Mouse (Mus musculus) heart, embryonic 10.5 days (tissue): ENCODE data around the gene Vti1a. TPM values are rescaled to one million over a fixed set of nuclear protein-coding genes. Genes with fewer than 3 reads are reported as not detected.

Experiments
- DNase-seq: peaks from one replicate; pipeline ENCODE4 v3.0.0-alpha.2; 2017; ENCODE audit warnings: low spot score
- H3K27ac ChIP-seq: fragments of 300-500 bp; sonication (generic); 2 replicates; pipeline ENCODE4 v1.5.1; 2016; ENCODE audit warnings: mild to moderate bottlenecking
- H3K27me3 ChIP-seq: fragments of 300-500 bp; sonication (generic); 2 replicates; pipeline ENCODE4 v1.6.1; 2016; ENCODE audit warnings: mild to moderate bottlenecking; ENCODE audit not compliant: poor library complexity, insufficient read depth, severe bottlenecking
- H3K36me3 ChIP-seq: fragments of 300-500 bp; sonication (generic); 2 replicates; pipeline ENCODE4 v1.6.1; 2016; ENCODE audit warnings: mild to moderate bottlenecking, moderate library complexity
- H3K4me1 ChIP-seq: fragments of 300-500 bp; sonication (generic); 2 replicates; pipeline ENCODE4 v1.6.1; 2016; ENCODE audit warnings: mild to moderate bottlenecking
- H3K4me3 ChIP-seq: fragments of 300-500 bp; sonication (generic); 2 replicates; pipeline ENCODE4 v1.5.1; 2016; ENCODE audit warnings: mild to moderate bottlenecking, moderate library complexity
- H3K9me3 ChIP-seq: fragments of 300-500 bp; sonication (generic); 2 replicates; pipeline ENCODE4 v1.6.1; 2016; ENCODE audit warnings: mild to moderate bottlenecking, moderate library complexity
- WGBS: fragments of 180-500 bp; shearing (Covaris S2); methylation state at CpG from one replicate; pipeline ENCODE4 v1.1.7; 2016; 5-methylcytosine and 5-hydroxymethylcytosine counted together
- polyA plus RNA-seq: library from polyadenylated mRNA; unstranded; fragments of >200 nt; fragmentation: Nextera tagmentation; extraction: Ambion mirVana; gene quantifications from 2 replicates; pipeline ENCODE4 v1.2.1, GENCODE M21; 2016

The Vti1a gene
- polyA plus RNA-seq, 1 experiment from 2014 or later: 26.5 TPM

DNA sequence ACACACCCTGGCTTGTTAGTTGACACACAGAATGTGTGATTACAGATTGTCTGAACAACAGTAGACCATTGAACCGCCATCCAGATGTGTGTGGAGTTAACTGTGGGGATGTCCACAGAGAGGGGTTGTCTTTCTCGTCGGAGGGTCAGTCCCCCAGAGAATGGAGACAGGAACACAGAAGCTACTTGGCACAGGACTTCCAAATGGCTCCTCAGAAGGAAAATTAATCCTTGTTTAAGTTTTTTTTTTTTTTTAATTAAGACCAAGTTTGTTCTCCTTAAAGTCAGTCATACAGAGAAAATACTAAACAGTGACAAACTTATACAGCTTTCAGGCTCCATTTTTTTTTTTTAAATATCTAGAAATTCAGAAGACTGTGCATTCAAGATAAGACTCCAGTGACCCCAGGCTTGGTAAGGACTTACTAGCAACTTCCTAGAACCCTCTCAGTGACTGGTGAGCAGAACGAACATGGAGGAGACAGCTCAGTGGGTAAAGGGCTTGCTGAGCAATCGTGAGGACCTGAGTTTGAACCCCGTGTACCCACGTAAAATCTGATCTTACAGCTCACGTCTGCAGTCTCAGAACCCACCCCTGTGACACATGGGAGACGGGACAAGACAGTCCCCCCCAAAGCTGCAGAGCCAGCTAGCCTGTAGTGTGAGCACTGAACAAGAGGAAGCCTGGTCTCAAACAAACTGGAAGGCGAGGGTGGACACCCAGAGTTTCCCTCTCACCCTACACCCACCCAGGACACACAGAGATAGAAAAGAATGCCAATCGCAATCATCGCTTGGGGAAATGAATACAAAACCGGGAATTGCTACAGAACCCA is 248.2 kb downstream of the Vti1a start:
- Histone ChIP-seq H3K4me1 (peaks cover 79% of the 10 kb centered on the region), H3K27ac (peak overlapping the region; percentile 69; the same call in 1 of the 2 replicates), H3K4me3 (no peak overlapping the region), H3K36me3 (no peaks in the 10 kb centered on the region), H3K9me3 (no peaks in the 10 kb centered on the region), H3K27me3 (peaks cover 13% of the 10 kb centered on the region; the same call in 1 of the 2 replicates)
- DNase-seq: no peak
- 85% methylated on average over 13 of the region's 13 CpGs for WGBS

DNA sequence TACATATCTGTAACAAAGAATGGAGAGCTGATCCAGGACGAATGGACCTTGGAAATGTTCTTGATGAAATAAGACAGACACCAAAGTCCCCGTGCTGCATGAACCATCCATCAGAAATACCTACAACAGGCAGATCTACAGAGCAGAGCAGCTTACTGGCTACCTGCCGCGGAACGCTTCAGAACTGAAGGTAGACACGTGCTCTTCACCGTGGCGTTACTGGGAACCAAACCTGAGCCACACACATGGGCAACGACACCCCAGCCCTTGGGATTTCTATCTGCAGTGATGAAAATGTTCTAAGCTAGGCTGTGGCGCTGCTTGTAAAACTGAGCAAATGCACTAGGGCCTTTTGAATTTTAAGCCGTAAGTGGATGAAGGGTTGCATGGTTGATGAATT is 249.0 kb downstream of the Vti1a start:
- DNase-seq: no peak
- Histone ChIP-seq H3K27me3 (peaks cover 9% of the 10 kb centered on the region; the same call in 1 of the 2 replicates), H3K27ac (no peak overlapping the region), H3K4me1 (peaks cover 82% of the 10 kb centered on the region), H3K4me3 (no peak overlapping the region), H3K9me3 (no peaks in the 10 kb centered on the region), H3K36me3 (no peaks in the 10 kb centered on the region)
- 81% methylated on average over 11 of the region's 11 CpGs for WGBS

DNA sequence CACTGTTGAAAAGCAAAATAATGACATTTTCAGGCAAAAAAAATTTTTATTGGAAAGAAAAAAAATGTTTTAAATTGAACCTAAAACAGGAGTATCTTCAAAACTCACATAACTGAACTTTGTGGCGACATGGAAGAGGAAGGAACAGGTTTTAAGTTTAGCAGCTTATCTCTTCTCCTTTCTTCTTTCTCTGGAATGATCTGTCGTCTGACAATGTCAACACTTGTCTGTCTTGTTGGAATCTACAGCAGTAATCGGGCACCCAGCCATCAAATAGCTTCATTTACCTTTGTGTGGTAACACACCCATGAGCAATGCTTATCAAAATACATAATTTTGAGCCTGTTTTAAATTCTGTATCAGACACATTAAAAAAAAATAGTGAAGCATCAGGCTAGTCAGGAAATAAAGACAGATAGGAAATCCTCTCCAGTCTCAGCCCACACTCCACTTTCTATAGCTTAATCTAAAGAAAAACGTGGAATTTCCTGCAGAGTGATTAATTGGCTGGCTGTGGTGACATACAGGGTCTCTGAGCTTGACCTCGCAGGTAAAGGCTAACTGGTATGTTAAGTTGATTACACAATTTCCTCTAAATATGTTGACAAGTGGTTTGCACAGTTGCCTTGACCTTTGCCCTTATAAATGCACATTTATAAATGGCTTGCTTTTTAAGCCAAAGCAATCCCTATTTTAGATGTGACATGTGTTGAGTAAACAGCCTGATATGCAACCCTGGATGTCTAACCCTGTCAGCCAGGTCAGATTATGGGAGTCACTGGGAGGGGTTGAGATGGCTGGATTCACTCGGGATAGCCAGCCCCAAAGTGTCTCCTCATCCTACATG is 249.7 kb downstream of the Vti1a start:
- 16% methylated on average over 6 of the region's 6 CpGs for WGBS

DNA sequence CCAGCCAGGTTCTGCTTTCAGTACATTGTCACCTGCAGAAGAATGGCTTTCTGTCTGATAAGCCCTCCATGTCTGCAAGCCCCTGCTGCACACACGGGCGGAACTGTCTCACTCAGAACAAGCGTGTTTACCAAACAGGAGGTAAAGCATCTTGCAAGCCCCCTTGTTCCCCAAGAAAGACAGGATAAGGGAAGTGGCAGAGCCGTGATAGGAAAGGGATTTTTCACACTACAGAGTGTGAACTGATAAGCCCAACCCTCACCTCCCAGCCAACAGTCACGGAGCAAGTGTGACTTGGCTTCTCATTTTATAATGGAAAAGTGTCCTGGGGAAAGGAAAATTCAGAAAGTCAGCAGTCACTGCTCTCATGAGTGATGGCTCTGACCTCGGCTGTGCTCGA is 253.0 kb downstream of the Vti1a start:
- Histone ChIP-seq H3K4me3 (no peak overlapping the region), H3K27ac (peak overlapping the region; percentile 32; the same call in 1 of the 2 replicates), H3K36me3 (no peaks in the 10 kb centered on the region), H3K27me3 (peaks cover 9% of the 10 kb centered on the region; the same call in 1 of the 2 replicates), H3K4me1 (peaks cover 84% of the 10 kb centered on the region), H3K9me3 (no peaks in the 10 kb centered on the region)
- DNase-seq: no peak
- WGBS: 19% methylated on average over 7 of the region's 7 CpGs

More for the DNA sequence above, 249.7 kb downstream of the Vti1a start:
- Histone ChIP-seq H3K4me3 (no peak overlapping the region), H3K27ac (no peak overlapping the region), H3K36me3 (no peaks in the 10 kb centered on the region), H3K27me3 (peaks cover 9% of the 10 kb centered on the region; the same call in 1 of the 2 replicates), H3K4me1 (peaks cover 89% of the 10 kb centered on the region), H3K9me3 (no peaks in the 10 kb centered on the region)
- no peak for DNase-seq

DNA sequence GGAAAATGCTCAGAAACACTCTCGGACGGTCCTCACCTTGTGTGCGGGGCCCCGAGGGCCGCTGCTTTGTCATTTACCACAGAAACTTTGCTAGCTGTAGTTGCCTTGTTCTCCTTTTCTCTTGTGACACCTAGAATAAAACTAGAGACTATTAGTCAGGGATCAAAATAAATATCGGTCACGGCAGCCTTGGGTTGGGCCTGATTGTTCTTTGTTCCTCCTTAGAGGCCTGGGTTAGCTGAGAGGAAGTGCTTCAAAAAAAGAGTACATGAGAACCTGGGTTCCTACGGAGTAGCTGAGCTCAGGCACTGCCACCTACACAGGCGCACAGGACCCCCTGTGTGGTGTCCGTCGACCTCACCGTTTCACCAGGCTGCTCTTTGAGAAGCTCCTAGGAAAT is 253.8 kb downstream of the Vti1a start:
- H3K27ac ChIP-seq: peak overlapping the region; percentile 18
- H3K4me1 ChIP-seq: peaks cover 78% of the 10 kb centered on the region
- WGBS: 82% methylated on average over 12 of the region's 12 CpGs

DNA sequence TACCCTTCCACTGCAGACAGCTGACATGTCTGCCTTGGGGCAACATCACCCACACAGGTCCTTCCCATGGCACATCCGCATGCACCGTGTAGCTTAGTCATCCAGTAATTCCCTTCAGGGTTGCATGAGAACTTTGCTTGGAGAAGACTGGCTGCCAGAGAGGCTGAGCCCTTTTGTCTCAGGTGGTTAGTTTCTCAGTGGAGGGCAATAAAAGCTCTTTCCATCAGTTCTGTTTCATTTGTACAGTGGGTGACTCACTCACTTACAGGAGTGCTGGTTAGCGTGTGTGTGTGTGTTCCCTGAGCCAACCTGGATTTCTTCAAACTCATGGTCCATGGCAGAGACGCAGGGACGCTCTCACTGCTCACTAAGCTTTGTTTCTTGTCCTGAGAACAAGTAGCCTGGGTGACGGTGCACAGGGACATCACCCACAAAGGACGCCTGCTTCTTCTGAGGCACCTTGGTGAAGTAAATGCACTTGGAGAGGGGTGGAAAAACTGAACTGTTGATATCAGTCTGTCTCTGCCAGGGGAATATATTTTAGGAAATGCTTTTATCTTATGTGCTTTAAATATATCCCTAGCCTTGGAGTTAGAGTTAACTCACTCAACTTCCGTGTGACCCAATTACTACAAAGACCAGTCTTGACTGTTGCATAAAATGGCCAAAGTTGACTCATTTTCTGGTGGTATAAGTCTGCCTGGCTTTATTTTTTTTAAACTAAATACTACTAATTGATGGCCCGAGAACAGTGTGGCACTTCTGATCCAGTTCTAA is 254.6 kb downstream of the Vti1a start:
- WGBS: 67% methylated on average over 9 of the region's 9 CpGs
- Histone ChIP-seq H3K27ac (peak overlapping the region; percentile 37; the same call in 1 of the 2 replicates), H3K4me3 (no peak overlapping the region), H3K9me3 (no peaks in the 10 kb centered on the region), H3K27me3 (peaks cover 7% of the 10 kb centered on the region; the same call in 1 of the 2 replicates), H3K4me1 (peaks cover 70% of the 10 kb centered on the region), H3K36me3 (no peaks in the 10 kb centered on the region)
- DNase-seq: no peak

More for the DNA sequence above, 253.8 kb downstream of the Vti1a start:
- no peaks in the 10 kb centered on the region for H3K36me3 ChIP-seq
- H3K27me3 ChIP-seq: peaks cover 7% of the 10 kb centered on the region; the same call in 1 of the 2 replicates
- no peak for DNase-seq
- H3K9me3 ChIP-seq: no peaks in the 10 kb centered on the region
- H3K4me3 ChIP-seq: no peak overlapping the region

DNA sequence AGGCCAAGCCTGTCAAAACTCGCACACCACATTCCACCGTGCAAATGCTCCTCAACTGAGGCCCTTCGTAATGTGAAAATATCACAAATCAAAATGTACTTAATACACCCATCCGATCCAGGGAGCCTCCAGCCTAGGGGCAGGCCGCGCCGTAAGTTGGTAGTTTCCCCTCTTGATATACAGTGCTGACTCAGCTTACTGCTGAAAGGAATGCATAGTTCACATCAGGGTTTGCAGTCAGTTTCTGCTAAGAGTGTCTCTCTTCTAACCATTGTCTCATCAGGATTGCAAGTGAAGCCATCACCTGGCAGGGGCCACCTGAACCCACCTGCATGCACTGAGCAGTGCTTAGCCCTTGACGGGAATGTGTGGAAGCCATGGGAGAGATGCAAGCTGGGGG is 255.4 kb downstream of the Vti1a start:
- DNase-seq: no peak
- Histone ChIP-seq H3K36me3 (no peaks in the 10 kb centered on the region), H3K27ac (peak overlapping the region; percentile 44; the same call in 1 of the 2 replicates), H3K9me3 (no peaks in the 10 kb centered on the region), H3K4me1 (peaks cover 62% of the 10 kb centered on the region), H3K27me3 (peaks cover 7% of the 10 kb centered on the region; the same call in 1 of the 2 replicates), H3K4me3 (no peak overlapping the region)
- 88% methylated on average over 8 of the region's 8 CpGs for WGBS

DNA sequence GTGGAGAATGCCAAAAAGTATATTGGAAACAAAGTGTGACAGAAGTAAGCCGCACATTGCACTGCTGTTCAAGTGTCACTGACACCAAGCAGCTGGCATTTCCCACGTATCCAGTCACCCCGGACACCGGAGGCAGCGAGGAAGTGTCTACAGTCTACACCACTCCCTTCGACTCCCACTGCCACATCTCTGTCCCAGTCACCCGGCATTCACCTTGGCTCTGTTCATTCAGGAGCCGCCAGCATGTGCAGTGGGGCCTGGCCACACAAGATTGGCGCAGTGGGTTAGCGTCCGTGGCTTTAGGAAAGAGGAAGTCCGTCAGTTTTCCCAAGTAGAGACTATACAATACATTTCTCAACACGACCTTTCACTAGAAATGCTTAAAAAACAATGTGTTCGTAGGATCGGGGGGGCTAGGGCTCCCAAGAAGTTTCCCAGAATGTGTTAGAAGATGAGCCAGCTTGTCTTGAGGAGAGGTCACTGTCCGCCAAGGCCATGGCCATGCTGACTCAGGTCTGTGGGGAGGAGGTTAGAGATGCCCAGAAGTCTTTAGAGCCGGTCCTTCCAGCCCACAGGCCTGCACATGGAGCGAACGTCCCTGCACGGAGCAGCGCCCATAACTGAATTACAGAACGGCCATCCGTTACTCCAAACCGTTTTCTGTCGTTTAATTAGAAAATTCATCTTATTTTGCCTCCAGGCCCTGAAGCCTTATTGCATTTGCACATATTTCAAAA is 261.4 kb downstream of the Vti1a start:
- 0 out of 2 replicates have a peak overlapping the region, but pooled peaks have one; percentile 19 for H3K27ac ChIP-seq
- 83% methylated on average over 25 of the region's 25 CpGs for WGBS
- H3K36me3 ChIP-seq: no peaks in the 10 kb centered on the region
- no peak for DNase-seq
- H3K9me3 ChIP-seq: no peaks in the 10 kb centered on the region
- H3K4me1 ChIP-seq: peaks cover 31% of the 10 kb centered on the region
- no peak overlapping the region for H3K4me3 ChIP-seq
- peaks cover 9% of the 10 kb centered on the region for H3K27me3 ChIP-seq

DNA sequence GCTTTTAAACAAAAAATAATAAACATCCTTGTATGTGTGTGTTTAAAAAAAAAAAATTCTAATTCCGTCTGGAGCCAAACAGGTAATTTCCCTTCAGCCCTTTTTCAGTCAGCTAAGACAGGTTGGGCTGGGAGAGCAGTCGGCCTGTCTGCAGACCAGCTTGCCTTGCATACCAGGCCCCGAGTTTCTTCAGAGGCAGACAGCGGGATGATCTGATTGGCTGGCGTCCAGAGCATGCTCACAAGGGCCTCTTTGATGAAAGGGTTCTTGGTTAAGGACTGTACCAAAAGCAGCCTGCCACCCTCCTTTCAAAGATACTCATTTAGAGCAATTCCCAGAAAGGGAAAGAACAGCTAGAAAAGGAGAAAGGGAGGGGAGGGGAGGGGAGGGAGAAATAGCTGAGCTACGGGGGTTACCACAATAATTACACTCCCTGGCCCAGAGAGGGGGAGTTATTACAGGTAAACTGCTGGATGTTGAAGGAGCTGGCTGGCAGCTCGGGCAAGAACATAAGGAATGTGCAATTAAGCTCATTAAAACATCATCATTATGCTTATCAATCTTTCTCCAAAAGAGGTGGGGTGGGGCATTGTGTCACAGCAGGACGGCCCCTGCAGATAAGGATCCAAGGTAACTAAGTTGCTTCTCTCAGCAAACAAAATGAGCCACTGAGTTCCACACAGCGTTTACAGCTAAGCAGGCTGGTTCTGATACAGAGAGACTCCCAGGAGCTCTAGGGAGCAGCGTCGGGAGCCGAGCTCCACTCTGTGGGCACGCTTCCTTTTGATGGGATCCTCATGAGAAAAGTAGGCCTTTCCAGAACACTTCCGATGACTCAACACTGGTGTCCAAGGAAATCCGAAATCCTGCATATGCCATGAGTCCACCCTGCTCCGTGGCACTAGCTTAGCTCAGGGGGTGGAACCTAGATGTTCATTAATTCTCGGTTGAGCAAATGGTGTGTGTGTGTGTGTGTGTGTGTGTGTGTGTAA is 262.3 kb downstream of the Vti1a start:
- 43% methylated on average over 17 of the region's 17 CpGs for WGBS
- Histone ChIP-seq H3K36me3 (no peaks in the 10 kb centered on the region), H3K4me3 (no peak overlapping the region), H3K9me3 (no peaks in the 10 kb centered on the region), H3K4me1 (peaks cover 24% of the 10 kb centered on the region), H3K27ac (peak overlapping the region; percentile 60), H3K27me3 (peaks cover 7% of the 10 kb centered on the region; the same call in 1 of the 2 replicates)
- DNase-seq: no peak

DNA sequence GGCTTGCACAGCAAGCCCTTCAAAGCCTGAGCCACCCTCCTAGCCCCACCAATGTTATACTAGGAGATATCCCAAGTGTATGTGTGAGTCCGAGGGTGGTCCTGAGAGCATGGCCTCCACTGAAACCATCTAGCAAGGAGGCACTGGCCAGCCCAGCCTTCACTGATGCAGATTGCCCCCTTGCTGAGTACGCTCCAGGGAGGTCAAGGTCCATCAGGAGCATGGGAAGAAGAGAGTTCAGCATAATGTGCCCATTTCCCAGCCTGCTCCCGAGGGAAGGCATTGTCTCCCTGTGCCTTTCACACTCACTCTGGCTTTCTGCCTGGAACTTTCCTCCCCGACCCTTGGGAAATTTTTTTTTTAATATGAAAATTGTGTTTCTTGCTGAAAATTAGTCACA is 263.2 kb downstream of the Vti1a start:
- 79% methylated on average over 4 of the region's 4 CpGs for WGBS
- Histone ChIP-seq H3K27me3 (peaks cover 7% of the 10 kb centered on the region; the same call in 1 of the 2 replicates), H3K4me1 (peaks cover 24% of the 10 kb centered on the region), H3K4me3 (no peak overlapping the region), H3K27ac (no peak overlapping the region), H3K9me3 (no peaks in the 10 kb centered on the region), H3K36me3 (no peaks in the 10 kb centered on the region)
- DNase-seq: no peak

DNA sequence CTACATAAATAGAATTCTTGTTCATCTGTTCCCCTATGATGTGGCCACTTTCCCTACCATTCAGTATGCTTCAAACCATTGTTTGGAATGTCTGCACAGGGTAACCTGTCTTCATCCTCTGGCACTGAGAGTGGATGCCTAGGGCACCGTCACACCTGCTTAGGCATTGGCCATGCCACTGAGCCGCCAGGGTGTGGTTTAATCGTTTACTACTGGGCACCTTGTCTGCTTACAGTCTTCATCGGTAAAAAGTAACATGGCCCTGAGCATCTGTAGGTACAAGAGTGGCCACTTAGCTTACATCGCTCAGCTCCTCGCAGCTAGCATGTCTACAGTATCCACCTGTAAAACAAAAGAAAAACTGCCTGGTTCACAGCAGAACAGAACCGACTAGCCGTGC is 264.1 kb downstream of the Vti1a start:
- DNase-seq: no peak
- Histone ChIP-seq H3K4me1 (peaks cover 24% of the 10 kb centered on the region), H3K27ac (no peak overlapping the region), H3K9me3 (no peaks in the 10 kb centered on the region), H3K27me3 (peaks cover 7% of the 10 kb centered on the region; the same call in 1 of the 2 replicates), H3K4me3 (no peak overlapping the region), H3K36me3 (no peaks in the 10 kb centered on the region)
- WGBS: 90% methylated on average over 8 of the region's 8 CpGs
